Mouse (Mus musculus): ENCODE measurements around the gene Dgcr2. TPM values are rescaled to one million over a fixed set of nuclear protein-coding genes. Genes with fewer than 3 reads are reported as not detected.

Dgcr2 gene
- polyA plus RNA-seq, 1 experiment from 2014 or later: 18.6 TPM

DNA sequence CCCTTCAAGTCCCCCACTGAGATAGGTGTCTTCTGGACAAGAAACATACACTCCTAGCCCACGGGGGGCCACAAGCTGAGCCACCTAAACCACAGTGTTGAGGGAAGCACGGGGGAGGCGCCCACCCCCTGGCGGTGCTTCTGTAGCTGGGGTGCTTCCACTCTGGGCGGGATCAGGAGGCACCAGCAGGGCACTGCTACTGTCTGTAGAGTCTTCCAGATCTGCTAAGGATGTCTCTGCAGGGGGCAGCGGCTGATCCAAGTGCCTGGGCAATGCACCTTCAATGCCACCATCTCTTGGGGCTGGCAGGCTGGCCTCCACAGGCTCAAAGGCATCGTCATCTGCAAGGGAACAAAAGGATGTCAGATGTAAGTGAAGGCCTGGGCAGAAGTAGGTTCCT, 55.9 kb downstream of the Dgcr2 start:
- DNase-seq (no peak), ATAC-seq (ENCODE audit: low read depth) (no peak)
- H3K4me2 ChIP-seq: no peak overlapping the region
- no peak overlapping the region for H3K4me3 ChIP-seq (replicated peaks)
- peaks cover 8% of the 10 kb centered on the region for H3K27me3 ChIP-seq
- H3K9ac ChIP-seq: no peak overlapping the region
- H3K9me3 ChIP-seq (replicated peaks): no peaks in the 10 kb centered on the region
- WGBS (ENCODE audit: insufficient replicate concordance): 81% methylated on average over 7 of the region's 7 CpGs
- H3K27ac ChIP-seq: no peak overlapping the region
- H3K4me1 ChIP-seq (replicated peaks): no peaks in the 10 kb centered on the region
- H3K36me3 ChIP-seq: peaks cover 66% of the 10 kb centered on the region

DNA sequence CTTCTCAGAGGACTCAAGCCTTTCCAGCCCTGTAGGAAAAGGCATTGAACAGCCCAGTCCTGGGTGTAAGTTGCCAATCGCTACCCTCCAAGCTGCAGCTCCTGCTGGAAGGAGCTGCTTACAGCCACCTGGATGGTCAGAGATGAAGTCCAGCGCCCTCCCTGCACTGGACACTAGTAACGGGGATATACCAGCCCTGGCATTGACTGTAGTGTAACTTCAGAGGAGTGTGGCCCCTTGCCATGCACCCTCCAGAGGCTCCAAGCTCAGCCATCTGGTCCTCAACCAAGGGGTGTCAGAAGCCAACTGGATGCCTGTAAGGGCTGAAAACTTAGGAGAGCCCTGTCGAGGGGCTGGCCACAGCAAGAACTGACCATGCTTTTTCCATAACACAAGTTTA, 58.4 kb downstream of the Dgcr2 start:
- DNase-seq: no peak
- peaks cover 43% of the 10 kb centered on the region for H3K36me3 ChIP-seq
- 73% methylated on average over 4 of the region's 4 CpGs for WGBS (ENCODE audit: insufficient replicate concordance)

DNA sequence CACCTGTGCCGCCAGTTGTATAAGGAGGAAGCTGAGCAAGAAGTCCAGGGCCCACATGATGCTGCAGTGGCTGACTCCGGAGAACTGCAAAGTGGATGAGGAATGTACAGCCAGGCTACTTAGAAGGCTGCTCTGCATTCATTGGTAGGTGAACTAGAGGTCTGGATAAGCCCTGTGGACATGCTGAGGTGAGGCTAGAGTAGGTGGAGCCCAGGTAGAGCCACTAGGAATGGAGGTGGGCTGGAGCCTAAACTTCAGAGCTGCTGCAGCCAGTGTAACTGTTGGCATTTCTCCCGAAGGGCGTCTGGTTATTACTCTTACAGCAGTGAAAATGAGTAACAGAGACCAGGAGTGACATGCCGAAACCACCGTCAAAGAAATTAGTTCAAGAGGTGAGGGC, 60.3 kb downstream of the Dgcr2 start, which contains the start of gene Car15:
Gene Car15, minus strand, starts transcription at position 314 of the 400 bp plus-strand sequence.
- DNase-seq: no peak
- no peak for ATAC-seq (ENCODE audit: low read depth)
- H3K36me3 ChIP-seq: peaks cover 24% of the 10 kb centered on the region
- no peak within 1 kb of the TSS for H3K4me2 ChIP-seq
- 71% methylated on average over 6 of the region's 6 CpGs for WGBS (ENCODE audit: insufficient replicate concordance)
- H3K9ac ChIP-seq: no peak within 1 kb of the TSS
- no peak within 1 kb of the TSS for H3K27ac ChIP-seq
- no peak within 1 kb of the TSS for H3K4me3 ChIP-seq (replicated peaks)
- H3K4me1 ChIP-seq (replicated peaks): peaks cover 13% of the 10 kb centered on the region
- H3K27me3 ChIP-seq: peaks cover 52% of the 10 kb centered on the region
- H3K9me3 ChIP-seq (replicated peaks): no peaks in the 10 kb centered on the region

More for the DNA sequence above, 58.4 kb downstream of the Dgcr2 start:
- Histone ChIP-seq H3K4me3 (replicated peaks) (no peak overlapping the region), H3K4me2 (no peak overlapping the region), H3K9me3 (replicated peaks) (no peaks in the 10 kb centered on the region), H3K27ac (no peak overlapping the region), H3K9ac (no peak overlapping the region), H3K27me3 (peaks cover 32% of the 10 kb centered on the region), H3K4me1 (replicated peaks) (no peaks in the 10 kb centered on the region)
- no peak for ATAC-seq (ENCODE audit: low read depth)

DNA sequence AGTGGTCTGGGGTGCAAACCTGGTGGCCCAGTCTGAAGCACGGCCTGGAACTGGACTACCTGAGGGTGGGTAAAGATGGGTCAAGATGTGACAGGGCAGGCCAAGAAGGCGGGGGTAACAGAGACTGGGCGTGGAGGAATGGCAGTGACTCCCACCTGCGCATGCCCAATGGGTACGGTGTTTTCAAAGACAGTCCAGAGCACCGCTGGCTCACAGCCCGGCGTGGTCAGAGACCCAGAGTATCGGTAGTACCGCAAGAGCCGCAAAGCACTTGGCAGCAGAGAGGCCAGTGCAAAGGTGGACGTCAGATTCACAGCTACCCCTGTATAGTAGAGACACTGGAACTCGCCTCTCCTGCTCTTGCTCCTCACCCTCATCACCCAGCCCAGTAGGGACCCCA, 62.9 kb downstream of the Dgcr2 start:
- Histone ChIP-seq H3K27me3 (peaks cover 77% of the 10 kb centered on the region), H3K9ac (no peak overlapping the region), H3K36me3 (no peaks in the 10 kb centered on the region; the same call in 1 of the 2 replicates), H3K4me2 (no peak overlapping the region), H3K9me3 (replicated peaks) (no peaks in the 10 kb centered on the region), H3K27ac (no peak overlapping the region), H3K4me3 (replicated peaks) (no peak overlapping the region), H3K4me1 (replicated peaks) (peaks cover 13% of the 10 kb centered on the region)
- no peak for DNase-seq
- WGBS (ENCODE audit: insufficient replicate concordance): 39% methylated on average over 13 of the region's 13 CpGs
- no peak for ATAC-seq (ENCODE audit: low read depth)

DNA sequence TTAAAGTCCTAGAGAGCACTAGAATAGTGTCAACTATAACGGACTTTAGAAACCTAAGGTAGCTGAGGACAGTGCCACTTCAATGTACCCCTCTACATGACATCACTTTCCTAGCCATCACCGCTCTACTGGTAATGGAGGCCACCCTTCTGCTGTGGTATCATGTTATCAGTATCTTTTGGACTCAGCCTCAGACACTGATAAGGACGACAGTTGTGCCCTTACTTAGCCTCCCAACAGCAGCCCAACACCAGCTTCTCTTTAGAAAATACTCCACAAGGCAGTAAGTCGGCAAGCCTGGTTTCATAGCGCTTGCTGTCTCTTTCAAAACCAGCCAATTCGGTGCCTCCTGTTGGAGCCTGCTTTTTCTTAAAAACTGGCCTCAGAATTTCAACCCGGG, 63.8 kb downstream of the Dgcr2 start:
- no peak overlapping the region for H3K4me3 ChIP-seq (replicated peaks)

DNA sequence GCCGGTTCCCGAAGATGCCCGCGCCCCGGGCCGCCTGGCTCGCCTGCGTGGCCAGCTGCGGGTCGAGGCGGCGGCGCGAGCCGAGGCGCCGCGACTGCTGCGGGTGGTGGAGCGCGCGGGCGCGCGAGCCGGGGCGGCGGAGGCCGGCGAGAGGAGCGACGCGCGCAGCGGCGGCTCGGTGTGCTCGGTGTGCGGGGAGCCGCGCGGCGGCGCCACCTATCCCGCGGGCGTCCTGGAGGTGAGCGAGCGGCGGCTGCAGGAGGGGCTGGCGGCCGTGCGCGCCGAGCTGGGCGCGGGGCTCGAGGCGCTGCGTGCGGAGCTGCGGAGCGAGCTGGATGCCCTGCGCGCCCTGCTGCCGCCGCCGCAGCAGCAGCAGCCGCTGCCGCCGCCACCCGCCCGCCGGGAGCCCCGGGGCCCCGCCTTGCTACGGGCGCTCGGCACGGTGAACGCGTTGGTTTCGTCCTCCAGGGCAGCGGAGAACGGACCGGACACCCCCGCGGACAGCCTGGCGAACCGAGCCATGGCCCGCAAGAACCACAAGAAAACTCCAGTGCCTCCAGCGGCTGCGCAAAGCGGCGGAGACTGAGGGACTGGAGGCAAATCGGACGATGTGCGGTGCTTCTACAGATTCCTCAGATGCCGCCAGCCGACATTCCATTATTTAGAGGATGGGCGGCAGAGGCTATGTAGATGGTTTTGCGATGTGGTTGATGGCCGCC, 64.5 kb downstream of the Dgcr2 start:
- Histone ChIP-seq H3K27me3 (peaks cover 94% of the 10 kb centered on the region), H3K9me3 (replicated peaks) (no peaks in the 10 kb centered on the region), H3K4me3 (replicated peaks) (peak overlapping the region; percentile 54), H3K4me2 (peak overlapping the region; percentile 68), H3K27ac (no peak overlapping the region), H3K36me3 (no peaks in the 10 kb centered on the region), H3K4me1 (replicated peaks) (peaks cover 13% of the 10 kb centered on the region), H3K9ac (no peak overlapping the region)
- DNase-seq (no peak), ATAC-seq (ENCODE audit: low read depth) (no peak)
- 1% methylated on average over 96 of the region's 103 CpGs for WGBS (ENCODE audit: insufficient replicate concordance)

More for the DNA sequence above, 63.8 kb downstream of the Dgcr2 start:
- peaks cover 13% of the 10 kb centered on the region for H3K4me1 ChIP-seq (replicated peaks)
- peak overlapping the region; percentile 68 for H3K4me2 ChIP-seq
- H3K36me3 ChIP-seq: no peaks in the 10 kb centered on the region
- no peak overlapping the region for H3K9ac ChIP-seq
- H3K27ac ChIP-seq: no peak overlapping the region
- DNase-seq (no peak), ATAC-seq (ENCODE audit: low read depth) (no peak)
- 33% methylated on average over 7 of the region's 7 CpGs for WGBS (ENCODE audit: insufficient replicate concordance)
- peaks cover 87% of the 10 kb centered on the region for H3K27me3 ChIP-seq
- no peaks in the 10 kb centered on the region for H3K9me3 ChIP-seq (replicated peaks)

DNA sequence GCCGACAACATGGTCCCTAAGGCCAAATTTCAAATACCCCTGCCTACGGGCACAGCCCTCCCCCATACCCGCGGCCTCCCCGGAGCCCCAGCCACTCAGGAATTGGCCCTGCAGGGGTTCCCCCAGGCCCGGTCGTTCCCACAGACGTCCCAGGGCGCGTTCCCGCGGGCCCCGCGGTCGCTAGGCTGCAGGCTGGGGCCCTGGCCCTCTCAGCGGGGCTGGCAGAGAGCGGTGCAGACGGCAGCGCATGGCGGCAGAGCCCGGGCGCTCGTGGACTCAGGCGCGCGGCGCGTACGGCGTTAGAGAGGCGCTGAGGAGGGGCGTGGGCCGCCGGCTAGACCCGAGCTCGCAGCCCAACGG, 65.1 kb downstream of the Dgcr2 start:
- Histone ChIP-seq H3K27me3 (peaks cover 99% of the 10 kb centered on the region), H3K4me1 (replicated peaks) (peaks cover 13% of the 10 kb centered on the region), H3K36me3 (no peaks in the 10 kb centered on the region), H3K27ac (no peak overlapping the region), H3K9ac (no peak overlapping the region), H3K4me3 (replicated peaks) (peak overlapping the region; percentile 54), H3K9me3 (replicated peaks) (no peaks in the 10 kb centered on the region), H3K4me2 (peak overlapping the region; percentile 68)
- 1% methylated on average over 37 of the region's 37 CpGs for WGBS (ENCODE audit: insufficient replicate concordance)
- DNase-seq (no peak), ATAC-seq (ENCODE audit: low read depth) (no peak)

DNA sequence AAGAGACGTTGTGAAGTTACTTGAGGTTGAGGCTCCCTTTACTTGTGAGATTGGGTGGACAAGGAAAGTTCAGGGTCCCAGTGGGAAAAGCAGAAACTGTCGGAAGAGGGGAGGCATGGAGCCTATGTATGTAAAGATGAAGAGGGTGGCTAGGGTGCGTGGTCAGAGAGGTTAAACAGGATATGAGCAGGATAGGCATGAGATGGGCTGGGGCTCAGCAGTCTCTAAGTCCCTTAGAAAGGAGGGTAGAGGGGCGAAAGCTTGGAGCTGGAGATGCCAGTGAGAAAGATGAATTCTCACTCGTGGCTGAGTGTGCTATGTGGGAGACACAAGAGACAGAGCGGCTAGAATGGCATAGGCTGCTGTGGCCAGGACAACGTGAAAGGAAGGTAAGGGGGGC, 65.5 kb downstream of the Dgcr2 start, which contains the start of gene B830017H08Rik:
Gene B830017H08Rik, plus strand, starts transcription at position 301 of the 400 bp plus-strand sequence.
- ATAC-seq (ENCODE audit: low read depth) (no peak), DNase-seq (no peak)
- H3K36me3 ChIP-seq: no peaks in the 10 kb centered on the region
- H3K9me3 ChIP-seq (replicated peaks): no peaks in the 10 kb centered on the region
- peaks cover 99% of the 10 kb centered on the region for H3K27me3 ChIP-seq
- H3K4me2 ChIP-seq: peak within 1 kb of the TSS; percentile 68
- H3K27ac ChIP-seq: no peak within 1 kb of the TSS
- peaks cover 13% of the 10 kb centered on the region for H3K4me1 ChIP-seq (replicated peaks)
- H3K9ac ChIP-seq: no peak within 1 kb of the TSS
- 21% methylated on average over 7 of the region's 7 CpGs for WGBS (ENCODE audit: insufficient replicate concordance)
- peak within 1 kb of the TSS; percentile 54 for H3K4me3 ChIP-seq (replicated peaks)

DNA sequence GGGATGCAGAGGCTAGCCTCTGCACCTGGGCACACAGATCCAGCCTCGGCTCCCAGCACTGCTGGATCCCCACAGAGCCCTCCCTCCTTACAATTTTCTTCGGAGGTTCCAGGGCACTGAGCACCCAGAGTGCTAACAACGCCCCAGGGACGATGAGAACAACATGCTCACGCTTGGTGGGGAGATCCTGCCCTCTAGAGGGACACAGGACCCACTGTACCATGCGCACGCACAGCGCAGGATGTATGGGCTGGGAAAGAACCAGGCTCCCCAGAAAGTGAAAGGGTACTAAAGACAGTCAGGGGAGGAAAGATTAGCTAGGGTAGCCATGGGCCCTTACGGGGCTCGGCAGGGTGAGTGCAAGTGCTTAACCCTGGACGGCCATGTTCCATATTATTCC, 66.6 kb downstream of the Dgcr2 start:
- DNase-seq: no peak

DNA sequence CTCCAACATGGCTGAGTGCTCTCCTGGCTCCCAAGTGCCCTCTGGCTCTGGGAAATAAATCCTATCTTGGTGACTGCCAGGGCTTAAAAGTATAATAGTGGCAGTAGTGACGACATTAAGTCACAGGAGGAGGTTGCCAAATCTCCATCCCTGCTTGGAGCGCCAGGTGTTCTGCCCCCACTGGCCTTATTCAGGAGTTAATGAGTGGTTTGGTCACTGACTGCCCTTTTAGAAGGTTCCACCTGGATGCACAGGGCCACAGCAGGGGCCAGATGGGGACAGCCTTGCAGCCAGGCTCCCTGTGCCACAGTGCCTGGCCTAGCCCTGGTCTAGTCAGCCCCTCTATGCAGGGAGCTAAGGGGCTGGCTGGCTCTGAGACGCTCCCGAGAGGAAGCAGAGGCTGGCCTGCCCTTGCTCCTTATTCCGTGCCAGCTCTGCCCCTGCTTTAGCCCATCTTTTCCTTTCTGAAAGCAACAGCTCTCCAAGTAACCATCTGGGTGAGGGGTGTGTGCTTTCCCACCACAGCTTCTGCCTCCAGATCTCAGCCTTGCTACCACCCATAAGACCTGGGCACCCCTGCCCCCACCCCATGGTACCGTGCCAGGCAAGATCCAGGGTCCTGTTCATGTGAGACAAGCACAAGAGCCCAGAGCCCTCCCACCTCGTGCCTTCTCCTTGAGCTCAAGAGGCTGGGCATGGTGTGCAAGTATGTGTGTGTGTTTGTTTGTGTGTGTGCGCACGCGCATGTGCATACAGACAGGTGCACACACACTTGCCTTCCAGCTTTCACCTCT, 67.8 kb downstream of the Dgcr2 start:
- peaks cover 94% of the 10 kb centered on the region for H3K27me3 ChIP-seq
- peaks cover 13% of the 10 kb centered on the region for H3K4me1 ChIP-seq (replicated peaks)
- no peaks in the 10 kb centered on the region for H3K36me3 ChIP-seq
- no peaks in the 10 kb centered on the region for H3K9me3 ChIP-seq (replicated peaks)
- H3K4me2 ChIP-seq: no peak overlapping the region
- H3K9ac ChIP-seq: no peak overlapping the region
- no peak for ATAC-seq (ENCODE audit: low read depth)
- no peak for DNase-seq
- 61% methylated on average over 10 of the region's 10 CpGs for WGBS (ENCODE audit: insufficient replicate concordance)
- H3K4me3 ChIP-seq (replicated peaks): no peak overlapping the region
- no peak overlapping the region for H3K27ac ChIP-seq

More for the DNA sequence above, 66.6 kb downstream of the Dgcr2 start:
- Histone ChIP-seq H3K36me3 (no peaks in the 10 kb centered on the region), H3K9me3 (replicated peaks) (no peaks in the 10 kb centered on the region), H3K27ac (no peak overlapping the region), H3K27me3 (peaks cover 99% of the 10 kb centered on the region), H3K4me1 (replicated peaks) (peaks cover 13% of the 10 kb centered on the region), H3K4me3 (replicated peaks) (no peak overlapping the region), H3K4me2 (no peak overlapping the region), H3K9ac (no peak overlapping the region)
- WGBS (ENCODE audit: insufficient replicate concordance): 12% methylated on average over 11 of the region's 11 CpGs
- no peak for ATAC-seq (ENCODE audit: low read depth)

DNA sequence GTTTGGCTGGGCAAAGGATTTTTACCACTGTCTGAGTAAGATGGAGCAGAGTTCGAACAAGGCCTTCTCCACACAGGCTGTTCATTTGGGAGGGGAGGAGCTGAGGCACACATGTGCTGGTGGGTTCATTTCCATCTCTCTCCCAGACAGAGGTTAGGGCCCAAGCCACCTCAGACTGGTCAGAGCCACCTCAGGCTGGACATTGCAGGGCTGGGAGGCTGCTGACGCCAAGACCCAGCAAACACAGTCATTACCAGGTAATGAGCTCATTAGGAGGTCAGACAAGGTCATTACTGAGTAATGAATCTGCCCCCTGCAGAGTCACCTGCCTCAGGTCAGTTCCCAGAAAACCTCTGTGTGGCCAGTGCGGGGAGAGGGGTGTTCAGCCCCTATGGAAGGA, 69.5 kb downstream of the Dgcr2 start:
- Histone ChIP-seq H3K9ac (no peak overlapping the region), H3K27me3 (peaks cover 85% of the 10 kb centered on the region), H3K4me2 (no peak overlapping the region), H3K4me1 (replicated peaks) (peaks cover 8% of the 10 kb centered on the region), H3K36me3 (no peaks in the 10 kb centered on the region), H3K27ac (no peak overlapping the region), H3K9me3 (replicated peaks) (no peaks in the 10 kb centered on the region), H3K4me3 (replicated peaks) (no peak overlapping the region)
- 66% methylated on average over 3 of the region's 3 CpGs for WGBS (ENCODE audit: insufficient replicate concordance)
- DNase-seq: no peak
- no peak for ATAC-seq (ENCODE audit: low read depth)
